Mouse (Mus musculus) liver, embryonic 13.5 days (tissue): ENCODE measurements at regions not wholly inside any gene's neighbourhood (a gene's known extent, or its start where the extent isn't known, plus 50 kb on each side); places are given as distances from the start of the nearest gene placed in this dataset.

Experiments
- ATAC-seq: fragments of 200-750 bp; cut with Nextera tagmentation; 2 replicates; pipeline ENCODE4 v1.8.0; 2017; ENCODE audit warnings: low read depth, mild to moderate bottlenecking, moderate number of reproducible peaks, moderate library complexity
- DNase-seq: peaks from one replicate; pipeline ENCODE4 v3.0.0; 2022
- H3K27ac ChIP-seq: fragments of 300-500 bp; sonication (generic); 2 replicates; pipeline ENCODE4 v1.5.1; 2015; ENCODE audit warnings: moderate library complexity, mild to moderate bottlenecking, inconsistent platforms
- H3K27me3 ChIP-seq: fragments of 300-500 bp; sonication (generic); 2 replicates; pipeline ENCODE4 v1.6.1; 2015; ENCODE audit warnings: mild to moderate bottlenecking, inconsistent platforms
- H3K36me3 ChIP-seq: fragments of 300-500 bp; sonication (generic); 2 replicates; pipeline ENCODE4 v1.6.1; 2015; ENCODE audit warnings: mild to moderate bottlenecking, inconsistent platforms
- H3K4me1 ChIP-seq: fragments of 300-500 bp; sonication (generic); replicated peaks from 2 replicates; pipeline ENCODE4 v1.6.1; 2015; ENCODE audit warnings: inconsistent platforms
- H3K4me2 ChIP-seq: fragments of 300-500 bp; sonication (generic); 2 replicates; pipeline ENCODE4 v1.6.1; 2015; ENCODE audit warnings: inconsistent platforms, mild to moderate bottlenecking, moderate library complexity
- H3K4me3 ChIP-seq: fragments of 300-500 bp; sonication (generic); replicated peaks from 2 replicates; pipeline ENCODE4 v1.5.1; 2015; ENCODE audit warnings: mild to moderate bottlenecking, inconsistent platforms
- H3K9ac ChIP-seq: fragments of 300-500 bp; sonication (generic); 2 replicates; pipeline ENCODE4 v1.6.1; 2015; ENCODE audit warnings: mild to moderate bottlenecking, inconsistent platforms
- H3K9me3 ChIP-seq: fragments of 300-500 bp; sonication (generic); replicated peaks from 2 replicates; pipeline ENCODE4 v1.6.1; 2016; ENCODE audit warnings: inconsistent platforms
- WGBS: fragments of 180-500 bp; shearing (Covaris S2); methylation state at CpG from one replicate; pipeline ENCODE4 v1.1.7; 2015; ENCODE audit not compliant: insufficient replicate concordance; 5-methylcytosine and 5-hydroxymethylcytosine counted together

DNA sequence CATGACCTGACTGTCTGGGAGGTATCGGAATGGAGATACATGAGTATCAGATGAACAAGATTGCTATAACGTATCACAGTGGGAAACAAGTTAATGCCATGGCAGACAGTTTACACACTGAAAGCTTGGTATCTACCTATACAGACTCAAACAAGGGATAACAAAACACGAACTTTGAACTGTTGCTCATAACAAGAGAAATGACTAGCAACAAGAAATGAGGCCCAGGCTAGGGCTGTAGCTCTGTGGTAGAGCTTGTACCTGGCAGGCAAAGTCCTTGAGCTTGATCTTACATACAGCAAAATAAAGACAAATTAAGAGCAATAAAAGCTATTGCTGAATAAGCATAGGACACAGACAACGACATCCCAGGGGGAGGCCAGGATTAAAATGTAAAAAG lies 172.4 kb upstream of the Pln start:
- Histone ChIP-seq H3K4me3 (no peak overlapping the region), H3K27me3 (no peaks in the 10 kb centered on the region), H3K36me3 (no peaks in the 10 kb centered on the region), H3K27ac (no peak overlapping the region), H3K4me2 (no peak overlapping the region), H3K4me1 (no peaks in the 10 kb centered on the region), H3K9ac (no peak overlapping the region), H3K9me3 (no peaks in the 10 kb centered on the region)
- DNase-seq: no peak
- WGBS: 71% methylated on average over 4 of the region's 4 CpGs
- ATAC-seq: no peak

DNA sequence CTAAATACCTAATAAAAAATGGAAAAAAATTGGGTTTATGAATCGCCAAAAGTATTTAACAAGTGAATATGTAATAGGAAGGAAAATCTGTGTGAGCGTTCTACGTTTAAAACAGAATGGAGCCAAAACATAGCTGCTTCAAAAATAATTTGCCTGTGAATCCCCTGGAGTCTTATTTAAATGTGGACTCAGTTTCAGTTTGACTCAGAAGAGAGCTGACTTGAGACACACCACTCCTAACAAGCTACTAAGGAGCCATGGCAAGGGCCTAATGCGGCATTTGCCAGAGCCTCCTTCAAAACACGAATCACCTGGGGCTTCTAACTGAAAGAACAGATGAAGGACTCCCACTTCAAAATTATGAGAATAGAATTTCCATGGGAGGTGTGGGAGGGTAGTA lies 169.7 kb upstream of the Pln start:
- 85% methylated on average over 5 of the region's 5 CpGs for WGBS
- ATAC-seq (no peak), DNase-seq (no peak)
- H3K36me3 ChIP-seq: no peaks in the 10 kb centered on the region
- H3K4me3 ChIP-seq: no peak overlapping the region
- no peaks in the 10 kb centered on the region for H3K9me3 ChIP-seq
- H3K27me3 ChIP-seq: no peaks in the 10 kb centered on the region
- no peak overlapping the region for H3K27ac ChIP-seq
- no peak overlapping the region for H3K9ac ChIP-seq
- H3K4me1 ChIP-seq: no peaks in the 10 kb centered on the region
- no peak overlapping the region for H3K4me2 ChIP-seq

GRCm38 (mm10) chr10:53174038-53174564 lies 163.4 kb upstream of the Pln start:
- 68% methylated on average over 3 of the region's 3 CpGs for WGBS

DNA sequence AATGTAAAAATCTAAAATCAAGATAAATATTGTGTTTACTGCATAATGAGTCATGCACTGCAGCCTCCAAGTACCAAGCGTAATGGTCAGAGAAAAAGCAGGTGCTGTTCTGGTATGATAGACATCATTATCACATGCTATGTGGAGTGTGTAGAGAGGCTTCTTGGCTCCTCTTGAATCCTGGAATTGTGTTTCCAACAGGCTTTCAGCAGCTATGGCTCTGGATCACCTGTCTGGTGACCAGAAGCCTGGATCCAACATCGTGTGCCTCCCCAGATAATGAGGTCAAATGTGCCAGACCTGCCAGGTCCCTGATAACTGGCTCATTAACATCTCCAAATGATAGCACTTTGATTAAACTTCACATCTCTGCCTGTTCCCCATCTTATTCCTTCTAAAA lies 161.5 kb upstream of the Pln start:
- no peaks in the 10 kb centered on the region for H3K9me3 ChIP-seq
- no peaks in the 10 kb centered on the region for H3K27me3 ChIP-seq
- H3K36me3 ChIP-seq: no peaks in the 10 kb centered on the region
- no peak overlapping the region for H3K4me3 ChIP-seq
- H3K4me2 ChIP-seq: no peak overlapping the region
- whole genome bisulfite sequencing: 71% methylated on average over 2 of the region's 2 CpGs
- H3K9ac ChIP-seq: no peak overlapping the region
- H3K27ac ChIP-seq: no peak overlapping the region
- DNase-seq: no peak
- H3K4me1 ChIP-seq: 0 out of 2 replicates have a peak, but pooled peaks cover 2% of the 10 kb centered on the region
- no peak for ATAC-seq

More at GRCm38 (mm10) chr10:53174038-53174564, 163.4 kb upstream of the Pln start:
- DNase-seq: no peak
- Histone ChIP-seq H3K27me3 (no peaks in the 10 kb centered on the region), H3K27ac (no peak overlapping the region), H3K36me3 (no peaks in the 10 kb centered on the region), H3K4me2 (no peak overlapping the region), H3K4me3 (no peak overlapping the region), H3K4me1 (no peaks in the 10 kb centered on the region), H3K9me3 (no peaks in the 10 kb centered on the region), H3K9ac (no peak overlapping the region)
- ATAC-seq: no peak

- no peak for DNase-seq
- Histone ChIP-seq H3K4me1 (peaks cover 6% of the 10 kb centered on the region; the same call in 1 of the 2 replicates), H3K9ac (no peak overlapping the region), H3K36me3 (no peaks in the 10 kb centered on the region), H3K4me3 (no peak overlapping the region), H3K27me3 (no peaks in the 10 kb centered on the region), H3K4me2 (no peak overlapping the region), H3K9me3 (no peaks in the 10 kb centered on the region), H3K27ac (no peak overlapping the region)
- 54% methylated on average over 6 of the region's 6 CpGs for whole genome bisulfite sequencing
- ATAC-seq: no peak
Measured at GRCm38 (mm10) chr10:53178561-53178960, 158.9 kb upstream of the Pln start.

DNA sequence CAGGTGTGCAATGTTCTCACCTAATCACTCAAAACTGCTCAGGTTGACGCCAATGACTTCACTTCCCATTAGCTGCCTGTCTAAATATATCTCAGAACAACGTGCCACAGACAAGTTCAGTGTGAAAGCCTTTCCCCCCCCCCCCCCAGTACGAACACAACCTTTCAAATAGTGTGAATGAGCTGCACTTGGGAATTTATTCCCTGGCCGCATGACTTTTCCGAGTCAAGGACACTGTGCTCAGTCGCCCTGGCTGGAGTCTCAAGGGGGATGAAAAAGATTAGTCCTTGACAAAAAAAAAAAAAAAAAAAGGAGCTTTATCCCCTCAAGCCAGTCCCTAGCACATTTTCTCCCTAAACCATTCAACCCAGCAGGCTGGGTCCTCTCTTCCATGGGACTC lies 158.4 kb upstream of the Pln start:
- peaks cover 6% of the 10 kb centered on the region; the same call in 1 of the 2 replicates for H3K4me1 ChIP-seq
- no peak overlapping the region for H3K4me3 ChIP-seq
- no peak for ATAC-seq
- H3K9ac ChIP-seq: no peak overlapping the region
- H3K36me3 ChIP-seq: no peaks in the 10 kb centered on the region
- no peak overlapping the region for H3K4me2 ChIP-seq
- H3K9me3 ChIP-seq: no peaks in the 10 kb centered on the region
- H3K27ac ChIP-seq: no peak overlapping the region
- no peak for DNase-seq
- 57% methylated on average over 6 of the region's 6 CpGs for WGBS
- H3K27me3 ChIP-seq: no peaks in the 10 kb centered on the region

DNA sequence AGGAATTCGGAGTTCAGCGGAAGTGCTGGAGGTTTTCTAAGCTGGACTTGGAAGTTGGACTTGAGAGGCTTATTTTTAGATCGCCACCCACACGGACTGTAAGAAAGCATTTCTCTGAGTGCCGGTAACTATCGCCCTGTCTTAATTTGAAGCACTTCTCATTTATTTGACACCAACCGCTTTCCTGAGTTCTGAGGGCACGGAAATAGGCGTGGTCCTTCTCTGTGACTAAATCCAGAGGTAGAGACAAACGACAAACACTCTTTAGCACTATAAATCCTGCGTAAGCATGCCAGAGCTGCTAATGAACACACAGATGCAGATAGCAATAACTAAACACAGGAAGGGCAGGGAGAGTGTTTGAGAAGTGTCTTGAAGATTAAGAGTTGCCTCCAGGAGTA lies 156.7 kb upstream of the Pln start:
- Histone ChIP-seq H3K9me3 (no peaks in the 10 kb centered on the region), H3K4me1 (peaks cover 6% of the 10 kb centered on the region; the same call in 1 of the 2 replicates), H3K27me3 (no peaks in the 10 kb centered on the region), H3K4me3 (no peak overlapping the region), H3K4me2 (peak overlapping the region; percentile 3; the same call in 1 of the 2 replicates), H3K36me3 (no peaks in the 10 kb centered on the region), H3K9ac (no peak overlapping the region), H3K27ac (no peak overlapping the region)
- DNase-seq: no peak
- no peak for ATAC-seq
- 16% methylated on average over 11 of the region's 11 CpGs for WGBS

DNA sequence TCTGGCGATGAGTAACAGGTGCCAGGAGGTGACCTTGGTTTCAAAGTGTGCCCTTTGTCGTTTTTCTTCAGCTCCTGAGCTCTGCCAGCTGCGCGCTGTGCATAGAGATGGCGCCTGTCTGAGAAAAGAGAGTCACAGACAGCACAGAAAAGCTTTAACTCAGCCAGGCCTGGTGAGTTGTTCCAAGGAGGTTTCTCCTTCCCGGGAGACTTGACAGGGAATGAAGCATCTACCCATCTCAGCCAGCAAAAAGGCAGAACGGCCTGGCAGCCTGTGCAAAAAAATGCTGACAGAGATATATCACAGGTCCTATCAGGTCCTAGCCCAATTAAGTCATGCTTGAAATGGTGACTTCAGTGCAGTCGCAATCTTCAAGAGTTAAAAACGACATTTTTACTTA lies 156.1 kb upstream of the Pln start:
- no peak overlapping the region for H3K4me3 ChIP-seq
- no peak for ATAC-seq
- no peaks in the 10 kb centered on the region for H3K36me3 ChIP-seq
- WGBS: 64% methylated on average over 9 of the region's 9 CpGs
- no peak overlapping the region for H3K4me2 ChIP-seq
- no peaks in the 10 kb centered on the region for H3K9me3 ChIP-seq
- DNase-seq: no peak
- H3K27ac ChIP-seq: no peak overlapping the region
- peaks cover 6% of the 10 kb centered on the region; the same call in 1 of the 2 replicates for H3K4me1 ChIP-seq
- no peaks in the 10 kb centered on the region for H3K27me3 ChIP-seq
- no peak overlapping the region for H3K9ac ChIP-seq

DNA sequence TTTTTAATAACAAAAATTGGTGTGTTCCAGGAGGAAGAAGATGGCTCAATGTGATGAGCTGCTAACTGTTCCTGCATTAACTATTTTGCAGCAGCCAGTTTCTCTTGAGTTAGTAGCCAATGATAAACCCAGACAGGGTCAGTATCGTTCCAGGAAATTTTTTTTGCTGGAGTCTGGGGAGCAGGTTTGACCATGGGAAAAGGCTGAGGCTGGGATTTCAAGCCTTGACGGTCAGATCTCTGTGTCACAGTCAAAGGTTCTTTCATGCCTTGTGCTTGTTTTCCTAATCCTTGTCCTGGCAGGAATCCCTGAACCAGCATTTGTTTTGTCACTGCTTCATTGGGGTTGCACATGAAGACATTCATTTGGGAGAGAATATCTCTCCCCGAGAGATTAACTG lies 129.0 kb upstream of the Pln start:
- Histone ChIP-seq H3K9ac (no peak overlapping the region), H3K9me3 (no peaks in the 10 kb centered on the region), H3K4me2 (no peak overlapping the region), H3K27me3 (no peaks in the 10 kb centered on the region), H3K4me1 (no peaks in the 10 kb centered on the region), H3K4me3 (no peak overlapping the region), H3K27ac (no peak overlapping the region), H3K36me3 (no peaks in the 10 kb centered on the region)
- DNase-seq (no peak), ATAC-seq (no peak)
- 75% methylated on average over 3 of the region's 3 CpGs for WGBS

GRCm38 (mm10) chr10:53209916-53210315 lies 127.6 kb upstream of the Pln start:
- DNase-seq (no peak), ATAC-seq (no peak)
- Histone ChIP-seq H3K27me3 (no peaks in the 10 kb centered on the region), H3K27ac (no peak overlapping the region), H3K4me3 (no peak overlapping the region), H3K9me3 (no peaks in the 10 kb centered on the region), H3K9ac (no peak overlapping the region), H3K4me1 (no peaks in the 10 kb centered on the region), H3K4me2 (no peak overlapping the region), H3K36me3 (no peaks in the 10 kb centered on the region)
